Mouse (Mus musculus) heart, postnatal 0 days (tissue): ENCODE data around the gene Zfp185.

ENCODE experiments used
- CTCF ChIP-seq: IDR thresholded peaks from 2 replicates; pipeline ENCODE4 v1.5.1; 2016; ENCODE audit warnings: antibody characterized with exemption, control low read depth, low read depth
- EP300 ChIP-seq: IDR thresholded peaks from 2 replicates; pipeline ENCODE4 v1.6.1; 2016; ENCODE audit warnings: antibody characterized with exemption, low read depth

DNA sequence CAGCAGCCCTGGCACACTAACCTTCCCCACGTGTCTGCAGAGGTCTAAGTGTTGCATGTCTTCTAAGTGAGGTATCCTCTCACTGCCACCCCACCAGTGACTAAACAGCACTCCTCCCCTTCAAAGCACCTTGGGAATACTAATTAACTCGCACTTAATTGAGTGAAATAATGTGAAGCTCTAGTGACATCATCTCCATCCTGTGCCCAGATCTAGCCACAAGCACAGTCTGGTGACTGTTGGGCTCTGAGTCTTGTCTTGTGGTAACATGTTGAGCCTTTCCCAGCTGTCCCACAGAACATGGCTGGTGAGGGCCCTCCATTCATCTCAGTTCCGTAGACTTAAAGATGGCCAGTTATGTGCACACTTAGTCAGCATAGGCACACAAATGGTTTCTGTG lies 24.4 kb upstream of the Zfp185 start:
- TF ChIP-seq CTCF (no peak), EP300 (no peak)
